Mouse (Mus musculus) kidney, embryonic 16.5 days (tissue): Measurements from ENCODE around the gene Tars2. TPM values are rescaled to one million over a fixed set of nuclear protein-coding genes. Genes with fewer than 3 reads are reported as not detected.

Experiments used
- ATAC-seq: fragments of 200-750 bp; cut with Nextera tagmentation; 2 replicates; pipeline ENCODE4 v1.8.0; 2017; ENCODE audit warnings: moderate TSS enrichment; ENCODE audit not compliant: low FRiP score, low TSS enrichment
- H3K27ac ChIP-seq: fragments of 300-500 bp; sonication (generic); 2 replicates; pipeline ENCODE4 v1.5.1; 2014; ENCODE audit warnings: low read length
- H3K27me3 ChIP-seq: fragments of 300-500 bp; sonication (generic); 2 replicates; pipeline ENCODE4 v1.6.1; 2014; ENCODE audit warnings: low read length, control low read depth, mixed read lengths; ENCODE audit not compliant: insufficient read depth
- H3K36me3 ChIP-seq: fragments of 300-500 bp; sonication (generic); 2 replicates; pipeline ENCODE4 v1.6.1; 2014; ENCODE audit warnings: low read length, control low read depth, mixed read lengths; ENCODE audit not compliant: insufficient read depth
- H3K4me1 ChIP-seq: fragments of 300-500 bp; sonication (generic); 2 replicates; pipeline ENCODE4 v1.6.1; 2014; ENCODE audit warnings: low read length, control low read depth, mixed read lengths; ENCODE audit not compliant: insufficient read depth
- H3K4me2 ChIP-seq: fragments of 300-500 bp; sonication (generic); replicated peaks from 2 replicates; pipeline ENCODE4 v1.6.1; 2014; ENCODE audit warnings: low read depth, low read length
- H3K4me3 ChIP-seq: fragments of 300-500 bp; sonication (generic); 2 replicates; pipeline ENCODE4 v1.5.1; 2014; ENCODE audit warnings: mild to moderate bottlenecking, low read length
- H3K9ac ChIP-seq: fragments of 300-500 bp; sonication (generic); replicated peaks from 2 replicates; pipeline ENCODE4 v1.6.1; 2014; ENCODE audit warnings: low read length
- H3K9me3 ChIP-seq: fragments of 300-500 bp; sonication (generic); 2 replicates; pipeline ENCODE4 v1.6.1; 2016; ENCODE audit warnings: low read length, control low read depth
- WGBS: fragments of 180-500 bp; shearing (Covaris S2); extraction: QIAGEN DNeasy Blood & Tissue Kit; methylation state at CpG from one replicate; pipeline ENCODE4 v1.1.7; 2014; 5-methylcytosine and 5-hydroxymethylcytosine counted together
- polyA plus RNA-seq: library from polyadenylated mRNA; unstranded; fragments of >200 nt; fragmentation: Nextera tagmentation; extraction: Ambion mirVana; gene quantifications from 2 replicates; pipeline ENCODE4 v1.2.1, GENCODE M21; 2015

The Tars2 gene
- polyA plus RNA-seq, 1 experiment from 2014 or later, result 55.9 TPM

DNA sequence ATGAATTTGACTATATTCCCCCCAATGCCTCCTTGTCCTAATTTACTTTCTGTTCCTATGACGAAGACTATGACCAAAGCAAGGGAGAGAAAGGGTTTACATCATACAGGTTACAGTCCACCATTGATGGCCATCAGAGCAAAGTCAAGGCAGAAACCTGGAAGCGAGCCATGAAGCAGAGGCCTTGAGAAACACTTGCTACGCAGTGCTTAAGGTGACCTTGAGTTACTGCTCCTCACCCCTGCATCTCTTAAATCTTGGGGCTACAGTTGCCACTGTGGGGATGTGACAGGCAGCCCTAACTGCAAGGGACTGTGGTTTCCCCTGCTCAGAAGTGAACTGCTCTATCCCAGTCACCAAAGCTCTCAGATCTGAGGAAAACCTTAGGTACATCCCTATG is 56.7 kb downstream of the Tars2 start:
- ATAC-seq, result no peak
- H3K27ac ChIP-seq, result no peak overlapping the region

DNA sequence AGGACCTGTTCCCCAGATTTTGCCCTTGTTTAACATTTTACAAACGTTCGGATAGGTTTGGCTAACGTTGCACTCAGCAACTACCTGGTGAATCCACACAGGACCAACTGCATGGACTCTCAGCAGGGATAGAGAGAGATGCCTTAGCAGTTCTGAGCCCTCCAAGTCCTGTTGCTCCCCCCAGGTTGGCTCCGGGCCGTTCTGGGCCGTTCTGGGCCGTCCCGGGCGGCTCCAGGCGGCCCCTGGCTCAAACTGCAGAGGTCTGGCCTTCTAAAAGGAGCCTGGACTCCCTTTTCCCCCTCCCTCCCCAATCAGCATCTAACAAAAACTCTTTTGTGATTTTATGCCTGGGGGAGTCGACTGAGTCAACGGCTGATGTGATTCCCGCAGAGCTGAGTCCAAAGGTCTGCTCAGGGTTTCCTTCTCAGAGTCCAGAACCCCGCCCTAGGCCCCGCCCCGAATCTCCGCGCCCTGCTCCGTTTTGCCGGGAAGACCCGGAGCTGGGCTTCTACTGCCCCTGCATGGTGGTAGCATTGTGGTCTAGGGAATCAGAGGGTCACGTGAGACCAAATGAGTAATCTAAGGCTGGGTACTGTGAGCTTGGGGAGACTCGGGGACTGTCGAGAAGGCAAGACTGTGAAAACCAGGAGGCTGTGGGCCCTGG is 58.0 kb downstream of the Tars2 start:
- ATAC-seq, result peak; percentile 94
- Histone ChIP-seq H3K4me3 (peak overlapping the region; percentile 40), H3K4me1 (peaks cover 19% of the 10 kb centered on the region), H3K27ac (peak overlapping the region; percentile 84), H3K36me3 (no peaks in the 10 kb centered on the region), H3K27me3 (no peaks in the 10 kb centered on the region), H3K9me3 (no peaks in the 10 kb centered on the region), H3K9ac (peak overlapping the region; percentile 75), H3K4me2 (peak overlapping the region; percentile 65)
- WGBS, result 4% methylated on average over 24 of the region's 24 CpGs

More for the DNA sequence above, 56.7 kb downstream of the Tars2 start:
- Histone ChIP-seq H3K36me3 (no peaks in the 10 kb centered on the region), H3K9ac (no peak overlapping the region), H3K4me3 (no peak overlapping the region), H3K4me1 (peaks cover 22% of the 10 kb centered on the region), H3K4me2 (no peak overlapping the region), H3K9me3 (no peaks in the 10 kb centered on the region), H3K27me3 (no peaks in the 10 kb centered on the region)
- WGBS, result 81% methylated on average over 3 of the region's 3 CpGs

DNA sequence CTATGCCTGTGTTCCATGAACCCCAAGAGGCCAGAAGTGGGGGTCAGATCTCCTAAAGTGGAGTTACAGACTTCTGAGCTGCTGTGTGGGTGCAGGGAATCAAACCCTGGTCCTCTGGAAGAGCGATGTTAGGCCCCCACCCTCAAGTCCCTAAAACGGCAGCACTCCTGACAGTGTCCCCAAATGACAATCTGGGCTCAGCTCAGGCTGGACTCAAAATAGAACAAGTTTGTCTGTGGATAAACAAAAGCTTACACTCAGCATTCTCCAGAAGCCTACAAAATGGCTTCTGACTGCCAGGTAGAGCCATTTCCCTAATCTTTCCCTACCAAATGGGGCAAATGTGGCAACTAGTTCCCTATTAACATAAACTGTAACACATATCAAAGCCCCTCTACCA is 58.9 kb downstream of the Tars2 start:
- Histone ChIP-seq H3K36me3 (no peaks in the 10 kb centered on the region), H3K9me3 (no peaks in the 10 kb centered on the region), H3K4me3 (no peak overlapping the region), H3K9ac (peak overlapping the region; percentile 75; the same call in 1 of the 2 replicates), H3K27ac (peak overlapping the region; percentile 84; the same call in 1 of the 2 replicates), H3K4me2 (no peak overlapping the region; the same call in 1 of the 2 replicates), H3K4me1 (peaks cover 26% of the 10 kb centered on the region), H3K27me3 (no peaks in the 10 kb centered on the region)
- no peak for ATAC-seq
- WGBS, result 83% methylated on average over 2 of the region's 2 CpGs

DNA sequence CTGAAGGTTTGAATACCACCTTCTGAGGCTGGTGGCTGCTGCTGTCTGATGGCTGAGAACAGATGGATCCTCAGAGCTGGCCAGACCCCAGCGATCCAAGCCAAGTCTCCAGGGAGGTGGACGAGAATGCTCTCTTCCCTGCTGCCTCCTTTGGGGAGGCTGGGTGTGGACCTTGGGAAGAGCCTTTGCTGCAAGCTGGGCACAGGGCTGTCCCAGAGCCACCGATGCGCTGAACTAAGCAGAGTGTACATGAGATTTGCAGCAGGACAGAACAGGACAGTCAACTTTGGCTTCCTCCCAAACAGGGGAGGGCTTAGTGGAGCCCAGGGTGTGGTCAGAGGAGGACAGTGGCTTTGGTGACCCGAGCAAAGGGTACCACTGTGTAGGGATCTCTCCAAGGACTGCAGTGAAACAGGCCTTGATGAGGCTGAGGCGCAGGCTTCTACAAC is 59.7 kb downstream of the Tars2 start:
- Histone ChIP-seq H3K9me3 (no peaks in the 10 kb centered on the region), H3K27ac (no peak overlapping the region), H3K4me3 (no peak overlapping the region), H3K27me3 (no peaks in the 10 kb centered on the region), H3K4me2 (no peak overlapping the region), H3K36me3 (no peaks in the 10 kb centered on the region), H3K9ac (no peak overlapping the region; the same call in 1 of the 2 replicates), H3K4me1 (peaks cover 32% of the 10 kb centered on the region)
- WGBS, result 59% methylated on average over 6 of the region's 6 CpGs
- ATAC-seq, result no peak

DNA sequence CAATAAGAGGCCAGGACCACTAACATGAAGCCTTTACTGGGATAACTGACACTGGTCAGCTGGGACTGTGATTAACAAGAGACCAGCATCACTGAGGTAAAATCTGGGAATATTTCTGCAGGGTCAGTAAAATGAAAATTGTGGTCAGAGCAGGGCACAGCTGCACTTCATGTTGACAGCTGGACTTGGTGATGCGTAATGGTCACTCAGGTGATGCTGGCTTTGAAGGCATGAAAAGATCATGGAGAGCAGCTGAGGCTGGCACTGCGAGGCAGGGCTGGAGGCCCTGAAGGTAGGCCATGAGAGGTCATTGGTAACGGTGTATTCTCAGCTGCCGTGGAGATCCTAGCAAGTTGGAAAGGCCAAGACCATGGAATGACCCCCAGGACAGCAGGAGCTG is 61.7 kb downstream of the Tars2 start:
- Histone ChIP-seq H3K4me3 (no peak overlapping the region), H3K4me2 (no peak overlapping the region), H3K27ac (no peak overlapping the region), H3K27me3 (no peaks in the 10 kb centered on the region), H3K4me1 (peaks cover 42% of the 10 kb centered on the region), H3K9ac (no peak overlapping the region), H3K9me3 (no peaks in the 10 kb centered on the region), H3K36me3 (no peaks in the 10 kb centered on the region)
- WGBS, result 86% methylated on average over 4 of the region's 4 CpGs
- no peak for ATAC-seq

DNA sequence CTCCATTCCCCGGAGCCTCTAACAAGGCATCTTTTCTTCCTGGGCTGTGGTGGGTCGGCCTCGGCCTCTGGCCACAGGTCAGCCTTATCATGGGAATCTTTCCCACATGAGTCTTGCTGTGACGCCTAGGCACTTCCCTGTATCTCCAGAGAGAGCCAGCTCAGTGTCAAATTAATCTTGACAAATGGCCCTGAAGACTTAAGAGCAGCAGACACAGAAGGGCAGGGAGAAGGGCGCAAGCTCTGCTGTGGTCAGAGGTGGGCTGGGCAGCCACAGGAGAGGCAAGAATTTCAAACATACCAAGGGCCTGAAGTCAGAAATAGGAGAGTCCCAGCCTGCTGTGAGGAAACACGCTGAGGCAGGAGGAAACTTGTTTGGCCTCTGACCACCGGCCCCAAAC is 63.6 kb downstream of the Tars2 start:
- Histone ChIP-seq H3K4me3 (no peak overlapping the region), H3K4me2 (no peak overlapping the region), H3K4me1 (peaks cover 35% of the 10 kb centered on the region), H3K36me3 (no peaks in the 10 kb centered on the region), H3K27me3 (no peaks in the 10 kb centered on the region), H3K9me3 (0 out of 2 replicates have a peak, but pooled peaks cover under 1% of the 10 kb centered on the region), H3K27ac (peak overlapping the region; percentile 17; the same call in 1 of the 2 replicates), H3K9ac (no peak overlapping the region)
- peak; percentile 29 for ATAC-seq
- 22% methylated on average over 7 of the region's 7 CpGs for WGBS

DNA sequence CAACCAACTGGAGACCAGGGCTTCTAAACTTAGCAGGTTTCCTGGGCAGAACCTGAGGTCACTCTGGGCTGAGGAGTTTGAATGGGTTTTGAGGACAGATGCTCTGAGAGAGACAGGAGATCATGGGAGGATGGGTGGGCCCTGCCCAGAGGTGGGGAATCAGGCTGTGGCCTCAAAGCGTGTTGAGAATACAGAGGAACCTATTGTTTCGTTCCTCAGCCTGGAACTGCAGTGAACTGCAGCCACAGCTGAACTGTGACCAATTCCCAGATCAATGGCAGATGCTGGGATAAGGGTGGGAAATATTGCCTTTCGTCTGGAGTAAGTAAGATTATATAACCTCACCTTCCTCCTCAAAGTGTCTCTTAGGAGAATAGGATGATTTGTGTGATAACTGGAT is 64.2 kb downstream of the Tars2 start:
- Histone ChIP-seq H3K9me3 (0 out of 2 replicates have a peak, but pooled peaks cover 2% of the 10 kb centered on the region), H3K27me3 (no peaks in the 10 kb centered on the region), H3K36me3 (no peaks in the 10 kb centered on the region), H3K27ac (no peak overlapping the region), H3K4me3 (no peak overlapping the region), H3K4me2 (no peak overlapping the region), H3K9ac (no peak overlapping the region), H3K4me1 (peaks cover 30% of the 10 kb centered on the region)
- WGBS, result 46% methylated on average over 3 of the region's 3 CpGs
- ATAC-seq, result no peak

DNA sequence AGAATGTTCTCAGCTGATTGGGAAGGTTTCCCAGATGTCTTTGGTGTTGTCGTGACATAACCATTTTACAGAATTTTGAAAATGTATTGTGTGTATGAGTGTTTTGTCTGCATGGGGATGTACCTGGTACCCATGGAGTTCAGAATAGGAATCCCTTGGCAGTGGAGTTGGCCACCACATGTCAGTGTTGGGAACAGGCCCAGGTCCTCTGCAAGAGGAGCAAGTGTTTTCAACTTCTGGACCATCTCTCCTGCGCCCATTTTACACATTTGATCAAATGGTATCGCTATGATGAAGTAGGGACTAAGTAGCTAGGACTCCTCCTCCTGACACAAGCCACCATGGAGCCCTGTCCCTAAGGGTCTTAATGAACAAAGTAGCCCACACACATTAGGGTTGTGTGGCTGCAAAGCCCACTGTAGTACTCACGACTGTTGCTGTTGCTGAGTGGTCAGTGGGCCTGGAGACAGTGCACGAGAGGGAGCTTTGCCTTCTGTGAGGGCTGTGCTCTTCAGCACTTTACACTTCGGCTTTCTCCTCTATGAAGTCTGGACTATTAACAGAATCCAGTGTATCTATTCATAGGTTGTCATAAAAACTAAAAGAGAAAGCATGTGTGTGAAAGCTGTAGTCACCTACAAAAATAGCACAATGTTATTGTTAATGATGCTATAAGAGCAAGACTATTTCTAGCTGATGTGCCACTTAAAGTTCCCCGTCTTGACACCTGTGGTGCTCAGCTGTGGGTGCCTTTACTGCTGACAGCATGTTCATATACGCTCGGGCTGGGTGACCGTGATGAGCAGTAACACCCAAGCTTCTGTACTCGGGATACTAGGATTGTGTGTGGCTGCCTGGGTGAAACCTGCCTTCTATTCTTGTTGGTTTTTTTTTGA is 65.0 kb downstream of the Tars2 start:
- Histone ChIP-seq H3K4me2 (no peak overlapping the region), H3K27ac (no peak overlapping the region), H3K36me3 (no peaks in the 10 kb centered on the region), H3K27me3 (no peaks in the 10 kb centered on the region), H3K9me3 (0 out of 2 replicates have a peak, but pooled peaks cover 2% of the 10 kb centered on the region), H3K4me1 (peaks cover 33% of the 10 kb centered on the region), H3K9ac (no peak overlapping the region), H3K4me3 (no peak overlapping the region)
- 90% methylated on average over 11 of the region's 11 CpGs for WGBS
- no peak for ATAC-seq

DNA sequence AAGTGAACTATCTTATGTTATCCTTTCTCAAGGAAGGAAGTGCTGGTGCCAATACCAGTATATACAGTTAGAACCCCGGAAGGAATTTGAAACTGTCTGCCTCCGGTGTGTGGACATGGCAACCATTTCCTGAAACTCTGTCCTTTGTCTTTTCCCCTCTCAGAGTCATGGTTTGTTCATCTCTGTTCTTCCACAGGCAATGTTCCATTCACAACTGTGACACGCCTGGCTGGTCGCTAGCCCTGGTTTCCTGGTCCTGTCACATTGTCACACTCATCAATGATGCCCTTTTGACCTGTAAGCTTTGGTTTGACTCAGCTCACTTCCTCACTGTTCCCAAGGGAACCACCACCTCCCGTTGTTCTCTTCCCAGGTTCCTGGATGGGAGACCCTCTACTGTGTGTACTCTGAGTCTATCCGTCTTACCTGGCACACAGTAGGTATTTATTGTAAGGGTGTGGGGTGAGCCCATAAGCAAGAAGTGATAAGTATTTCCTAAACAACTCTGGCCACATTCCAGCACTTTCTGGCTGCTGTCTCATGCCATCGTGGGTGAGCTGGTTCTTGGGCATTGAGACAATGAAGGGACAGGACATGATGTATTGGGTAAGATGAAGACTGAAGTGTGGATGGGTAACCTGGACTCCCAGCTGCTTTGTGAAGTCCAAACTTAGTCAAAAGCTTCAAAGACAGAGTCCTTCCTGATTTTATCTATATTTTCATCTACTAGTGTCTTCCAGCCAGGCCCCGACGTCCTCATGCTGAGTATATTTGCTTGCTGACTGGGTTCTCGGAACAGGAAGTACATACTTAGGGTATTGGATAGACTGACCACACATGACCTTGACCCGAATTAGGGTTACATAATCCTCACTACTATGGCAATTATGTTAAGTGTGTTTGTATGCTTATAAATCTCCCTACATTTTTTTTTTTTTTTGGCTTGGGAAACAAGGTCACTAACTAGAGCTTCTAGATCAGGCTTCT is 65.9 kb downstream of the Tars2 start:
- H3K9ac ChIP-seq, result no peak overlapping the region
- no peak overlapping the region for H3K4me2 ChIP-seq
- ATAC-seq, result no peak
- no peak overlapping the region for H3K27ac ChIP-seq
- 60% methylated on average over 11 of the region's 11 CpGs for WGBS
- H3K36me3 ChIP-seq, result no peaks in the 10 kb centered on the region
- H3K9me3 ChIP-seq, result 0 out of 2 replicates have a peak, but pooled peaks cover 2% of the 10 kb centered on the region
- peaks cover 38% of the 10 kb centered on the region for H3K4me1 ChIP-seq
- no peaks in the 10 kb centered on the region for H3K27me3 ChIP-seq
- no peak overlapping the region for H3K4me3 ChIP-seq
